Mouse (Mus musculus) CH12.LX (cell line): ENCODE measurements around the gene Gatb. TPM values are rescaled to one million over a fixed set of nuclear protein-coding genes. Genes with fewer than 3 reads are reported as not detected.

Source experiments
- DNase-seq: peaks from one replicate; pipeline ENCODE4 v3.0.0-alpha.2; 2013; ENCODE audit errors: extremely low read depth
- H3K27ac ChIP-seq: 2 replicates; pipeline ENCODE4 v1.5.1; 2012; ENCODE audit warnings: low read depth, mild to moderate bottlenecking, control low read depth, moderate library complexity; ENCODE audit not compliant: insufficient read depth
- H3K27me3 ChIP-seq: replicated peaks from 2 replicates; pipeline ENCODE3; 2012; ENCODE audit warnings: inconsistent platforms
- H3K36me3 ChIP-seq, 2 experiments: replicated peaks in 1 of 2; 2 replicates each; pipeline versions ENCODE3 to v1.6.1; 2012; ENCODE audit warnings: inconsistent platforms in 1 of 2, low read length in 1 of 2, mild to moderate bottlenecking in 1 of 2, mixed read lengths in 1 of 2, moderate library complexity in 1 of 2; ENCODE audit not compliant: control insufficient read depth in 1 of 2, insufficient read depth in 1 of 2
- H3K4me1 ChIP-seq, 2 experiments: 2 replicates each; pipeline ENCODE4 v1.6.1; 2012; ENCODE audit warnings: inconsistent platforms in 1 of 2, moderate library complexity in 1 of 2; ENCODE audit not compliant: insufficient read depth in 2 of 2, control insufficient read depth in 1 of 2
- H3K4me2 ChIP-seq: 2 replicates; pipeline ENCODE4 v1.6.1; 2012; ENCODE audit warnings: low read depth, mild to moderate bottlenecking, control low read depth; ENCODE audit not compliant: poor library complexity, insufficient read depth, severe bottlenecking
- H3K4me3 ChIP-seq, 3 experiments: fragments of 150-350 bp in 1 of 3; sonication (generic) in 1 of 3; replicated peaks in 1 of 3; 2 replicates each; pipeline versions ENCODE3 to v1.5.1; 2011 to 2012; ENCODE audit warnings: low read depth in 2 of 3, low read length in 2 of 3, mild to moderate bottlenecking in 2 of 3, moderate library complexity in 2 of 3, control low read depth in 1 of 3, improper control_type of control experiment in 1 of 3, inconsistent platforms in 1 of 3, mixed read lengths in 1 of 3; ENCODE audit not compliant: poor library complexity in 1 of 3
- H3K79me2 ChIP-seq: replicated peaks from 2 replicates; pipeline ENCODE4 v1.6.1; 2012; ENCODE audit warnings: mild to moderate bottlenecking, moderate library complexity; ENCODE audit not compliant: control insufficient read depth, poor library complexity, insufficient read depth, severe bottlenecking; ENCODE audit errors: extremely low read depth
- H3K9ac ChIP-seq: 2 replicates; pipeline ENCODE4 v1.6.1; 2012; ENCODE audit warnings: low read depth, mild to moderate bottlenecking, control low read depth, moderate library complexity; ENCODE audit not compliant: insufficient read depth
- H3K9me3 ChIP-seq: replicated peaks from 2 replicates; pipeline ENCODE3; 2012; ENCODE audit warnings: low read length, inconsistent platforms, mixed read lengths
- BHLHE40 ChIP-seq: IDR thresholded peaks from 2 replicates; pipeline ENCODE4 v1.6.1; 2011; ENCODE audit warnings: mild to moderate bottlenecking, low read depth, low read length, improper control_type of control experiment
- CHD1 ChIP-seq: IDR thresholded peaks from 2 replicates; pipeline ENCODE4 v1.6.1; 2012; ENCODE audit warnings: low read depth, low read length, improper control_type of control experiment, inconsistent platforms
- EP300 ChIP-seq: IDR thresholded peaks from 2 replicates; pipeline ENCODE4 v1.6.1; 2011; ENCODE audit warnings: low read length, improper control_type of control experiment
- HCFC1 ChIP-seq: IDR thresholded peaks from 2 replicates; pipeline ENCODE4 v1.6.1; 2012; ENCODE audit warnings: low read depth, mild to moderate bottlenecking, inconsistent platforms, low read length, improper control_type of control experiment
- IRF4 ChIP-seq: IDR thresholded peaks from 2 replicates; pipeline ENCODE4 v1.6.1; 2014; ENCODE audit warnings: low read depth, mild to moderate bottlenecking, inconsistent platforms, low read length, improper control_type of control experiment
- MEF2A ChIP-seq: IDR thresholded peaks from 2 replicates; pipeline ENCODE4 v1.6.1; 2014; ENCODE audit warnings: low read depth, mild to moderate bottlenecking, inconsistent platforms, low read length, improper control_type of control experiment, borderline replicate concordance
- MXI1 ChIP-seq: IDR thresholded peaks from 2 replicates; pipeline ENCODE4 v1.6.1; 2011; ENCODE audit warnings: mild to moderate bottlenecking, low read depth, low read length, improper control_type of control experiment
- NELFE ChIP-seq: IDR thresholded peaks from 2 replicates; pipeline ENCODE4 v1.6.1; 2011; ENCODE audit warnings: low read depth, low read length, improper control_type of control experiment
- NRF1 ChIP-seq: IDR thresholded peaks from 2 replicates; pipeline ENCODE4 v1.6.1; 2014; ENCODE audit warnings: low read depth, mild to moderate bottlenecking, inconsistent platforms, low read length, improper control_type of control experiment, moderate library complexity
- PAX5 ChIP-seq: IDR thresholded peaks from 2 replicates; pipeline ENCODE4 v1.6.1; 2012; ENCODE audit warnings: low read length, inconsistent platforms, mixed read lengths
- RAD21 ChIP-seq: IDR thresholded peaks from 2 replicates; pipeline ENCODE4 v1.6.1; 2011; ENCODE audit warnings: low read depth, mild to moderate bottlenecking, low read length, improper control_type of control experiment, moderate library complexity
- SMC3 ChIP-seq: IDR thresholded peaks from 2 replicates; pipeline ENCODE4 v1.6.1; 2011; ENCODE audit warnings: low read depth, low read length, improper control_type of control experiment
- USF1 ChIP-seq: IDR thresholded peaks from 2 replicates; pipeline ENCODE4 v1.6.1; 2014; ENCODE audit warnings: low read depth, mild to moderate bottlenecking, inconsistent platforms, low read length, improper control_type of control experiment
- USF2 ChIP-seq: conservative IDR thresholded peaks from 2 replicates; pipeline ENCODE4 v1.6.1; 2011; ENCODE audit warnings: low read depth, low read length, improper control_type of control experiment
- ZC3H11A ChIP-seq: IDR thresholded peaks from 2 replicates; pipeline ENCODE4 v1.6.1; 2012; ENCODE audit warnings: low read depth, mild to moderate bottlenecking, inconsistent platforms, low read length, improper control_type of control experiment
- ZKSCAN1 ChIP-seq: IDR thresholded peaks from 2 replicates; pipeline ENCODE4 v1.6.1; 2012; ENCODE audit warnings: low read depth, inconsistent platforms, low read length, improper control_type of control experiment, borderline replicate concordance
- ZMIZ1 ChIP-seq: IDR thresholded peaks from 2 replicates; pipeline ENCODE4 v1.6.1; 2012; ENCODE audit warnings: low read depth, mild to moderate bottlenecking, inconsistent platforms, low read length, improper control_type of control experiment
- ZNF384 ChIP-seq: IDR thresholded peaks from 2 replicates; pipeline ENCODE4 v1.6.1; 2012; ENCODE audit warnings: low read depth, low read length, improper control_type of control experiment, inconsistent platforms
- dilution Hi-C: fragments of 300-500 bp; cut with MboI; formaldehyde crosslinking; loops from 2 replicates; pipeline ENCODE4 v1.14.3; 2020; ENCODE audit warnings: low sequenced_read_pairs; ENCODE audit not compliant: extremely low pct_unique_long_range_greater_than_20kb, extremely low pct_ligation_motif_present
- in situ Hi-C: fragments of 300-500 bp; cut with MboI; formaldehyde crosslinking; loops from 3 replicates; pipeline ENCODE4 v1.14.3; 2019; ENCODE audit warnings: low sequenced_read_pairs, low pct_ligation_motif_present, low pct_unique_long_range_greater_than_20kb, mixed read lengths
- polyA plus RNA-seq: library from polyadenylated mRNA; unstranded; fragments of >175 nt; gene quantifications from 2 replicates; pipeline ENCODE4 v1.2.1, GENCODE M21; 2012; ENCODE audit warnings: low read depth; ENCODE audit not compliant: insufficient read length
- total RNA-seq, 2 experiments: library from RNA; depleted of rRNA; stranded (reverse); fragments of 300-350 nt in 1 of 2; fragments of >200 nt in 1 of 2; gene quantifications; 2 replicates each; pipeline ENCODE4 v1.2.3; 2012 to 2014

The Gatb gene
- total and polyA plus RNA-seq, 3 experiments: 27.4 to 39.8 (median 31.9) TPM

GRCm38 (mm10) chr3:85652727-85653665 is 79.1 kb downstream of the Gatb start:
- Histone ChIP-seq H3K4me1 (peaks cover 0 to 10% of the 10 kb centered on the region in 2 experiments; a peak in 3 of 4 replicates), H3K36me3 (peaks cover 34 to 78% of the 10 kb centered on the region in 2 experiments)

GRCm38 (mm10) chr3:85655538-85655937 is 81.6 kb downstream of the Gatb start:
- dilution Hi-C loops: no loop called here
- in situ Hi-C loops: no loop called here
- TF ChIP-seq ZKSCAN1: no peak
- TF ChIP-seq, all 38 proteins: peak for 0
- Histone ChIP-seq H3K9ac (no peak overlapping the region), H3K79me2 (no peaks in the 10 kb centered on the region), H3K27ac (no peak overlapping the region), H3K4me3 (no peak overlapping the region), H3K9me3 (no peaks in the 10 kb centered on the region), H3K36me3 (peaks cover 29 to 58% of the 10 kb centered on the region in 2 experiments), H3K4me1 (peaks cover 0 to 14% of the 10 kb centered on the region in 2 experiments; a peak in 3 of 4 replicates), H3K4me2 (no peak overlapping the region), H3K27me3 (no peaks in the 10 kb centered on the region)
- no peak for DNase-seq

More at GRCm38 (mm10) chr3:85652727-85653665, 79.1 kb downstream of the Gatb start:
- dilution Hi-C loops: no loop called here
- Histone ChIP-seq H3K79me2 (no peaks in the 10 kb centered on the region), H3K4me3 (no peak overlapping the region), H3K27me3 (no peaks in the 10 kb centered on the region), H3K9me3 (no peaks in the 10 kb centered on the region), H3K27ac (no peak overlapping the region), H3K9ac (no peak overlapping the region), H3K4me2 (no peak overlapping the region)
- in situ Hi-C loops: loop anchor here (5.0 kb wide), 1 partner anchor 51 kb away; no protein-coding TSS in a partner anchor
- no peak for DNase-seq
- TF ChIP-seq PAX5 (no peak), IRF4 (no peak), RAD21 (no peak)

DNA sequence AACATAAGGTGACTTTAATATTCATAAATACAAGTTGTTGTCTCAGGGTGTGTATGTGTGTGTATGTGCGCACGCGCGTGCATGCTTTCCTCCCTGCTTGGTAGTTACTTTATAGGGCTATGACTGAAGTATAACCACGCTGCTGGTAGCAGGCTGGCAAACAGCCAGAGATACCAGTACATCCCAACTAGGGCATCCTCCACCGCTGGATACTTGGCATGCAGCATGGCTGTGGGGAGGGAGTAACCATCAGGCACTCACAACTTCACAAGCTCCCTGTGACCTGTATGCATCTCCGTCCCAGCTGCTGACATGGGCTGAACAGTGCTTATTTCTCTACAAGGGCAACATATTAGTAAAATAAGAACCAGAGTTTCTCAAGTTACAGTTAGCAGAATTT is 85.8 kb downstream of the Gatb start:
- no peaks in the 10 kb centered on the region for H3K27me3 ChIP-seq
- H3K27ac ChIP-seq: no peak overlapping the region
- no peak overlapping the region for H3K9ac ChIP-seq
- peaks cover 0 to 14% of the 10 kb centered on the region in 2 experiments; a peak in 3 of 4 replicates for H3K4me1 ChIP-seq
- no peaks in the 10 kb centered on the region for H3K79me2 ChIP-seq
- no peak for DNase-seq
- H3K36me3 ChIP-seq: peaks cover 6 to 18% of the 10 kb centered on the region in 2 experiments
- no peak for TF ChIP-seq USF2
- no peak for TF ChIP-seq MEF2A
- no peak for TF ChIP-seq BHLHE40
- TF ChIP-seq HCFC1: no peak
- TF ChIP-seq ZMIZ1: no peak
- no peak for TF ChIP-seq SMC3
- no peak for TF ChIP-seq NELFE
- no peak for TF ChIP-seq NRF1
- TF ChIP-seq ZC3H11A: no peak
- TF ChIP-seq USF1: no peak
- no peak for TF ChIP-seq ZNF384
- TF ChIP-seq EP300: no peak
- no peak for TF ChIP-seq CHD1
- no peak for TF ChIP-seq MXI1
- no peaks in the 10 kb centered on the region for H3K9me3 ChIP-seq
- dilution Hi-C loops (no loop called here), in situ Hi-C loops (no loop called here)
- H3K4me2 ChIP-seq: no peak overlapping the region
- H3K4me3 ChIP-seq: no peak overlapping the region
